Mouse (Mus musculus): ENCODE measurements at regions not wholly inside any gene's neighbourhood (a gene's known extent, or its start where the extent isn't known, plus 50 kb on each side); places are given as distances from the start of the nearest gene placed in this dataset.

DNA sequence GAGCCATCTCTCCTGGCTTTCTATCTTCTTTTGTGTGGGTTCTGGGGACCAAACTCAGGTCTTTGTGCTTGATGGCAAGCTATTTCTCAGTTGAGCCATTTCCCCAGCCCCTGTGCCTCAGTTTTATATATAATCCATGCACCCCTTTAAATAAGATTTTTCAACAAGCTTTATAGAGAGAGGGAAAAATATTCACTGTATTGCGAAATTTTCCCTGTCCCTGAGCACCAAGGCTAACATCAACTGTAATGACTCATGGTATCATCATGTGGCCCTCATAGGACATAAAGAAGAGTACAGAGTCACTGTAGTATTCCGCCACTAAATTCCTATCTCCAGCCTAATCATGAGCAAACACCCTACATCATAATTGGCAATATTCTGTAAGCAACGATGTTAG lies 142.4 kb upstream of the Dock1 start:
- TF ChIP-seq GATA1 (IDR thresholded peaks at IDR 0.05; ENCODE audit: borderline replicate concordance, low read length): no peak
- no peak for TF ChIP-seq CTCF (IDR thresholded peaks at IDR 0.05; ENCODE audit: low read depth, low read length)

Measured in G1E (cell line).